Mouse (Mus musculus) layer of hippocampus, postnatal 36 days (tissue): Measurements from ENCODE around the gene Tfap2b. TPM values are rescaled to one million over a fixed set of nuclear protein-coding genes. Genes with fewer than 3 reads are reported as not detected.

Source experiments
- DNase-seq, 2 experiments: peaks; one replicate each; pipeline ENCODE4 v3.0.0; 2022
- total RNA-seq, 2 experiments: library from RNA; stranded (reverse); gene quantifications; 2 replicates each; pipeline ENCODE4 v1.2.3; 2021

Tfap2b gene
- total RNA-seq, 2 experiments from 2014 or later = 0.07 to 0.10 TPM

GRCm38 (mm10) chr1:19233857-19234256 is 25.1 kb downstream of the Tfap2b start:
- no peak for DNase-seq

DNA sequence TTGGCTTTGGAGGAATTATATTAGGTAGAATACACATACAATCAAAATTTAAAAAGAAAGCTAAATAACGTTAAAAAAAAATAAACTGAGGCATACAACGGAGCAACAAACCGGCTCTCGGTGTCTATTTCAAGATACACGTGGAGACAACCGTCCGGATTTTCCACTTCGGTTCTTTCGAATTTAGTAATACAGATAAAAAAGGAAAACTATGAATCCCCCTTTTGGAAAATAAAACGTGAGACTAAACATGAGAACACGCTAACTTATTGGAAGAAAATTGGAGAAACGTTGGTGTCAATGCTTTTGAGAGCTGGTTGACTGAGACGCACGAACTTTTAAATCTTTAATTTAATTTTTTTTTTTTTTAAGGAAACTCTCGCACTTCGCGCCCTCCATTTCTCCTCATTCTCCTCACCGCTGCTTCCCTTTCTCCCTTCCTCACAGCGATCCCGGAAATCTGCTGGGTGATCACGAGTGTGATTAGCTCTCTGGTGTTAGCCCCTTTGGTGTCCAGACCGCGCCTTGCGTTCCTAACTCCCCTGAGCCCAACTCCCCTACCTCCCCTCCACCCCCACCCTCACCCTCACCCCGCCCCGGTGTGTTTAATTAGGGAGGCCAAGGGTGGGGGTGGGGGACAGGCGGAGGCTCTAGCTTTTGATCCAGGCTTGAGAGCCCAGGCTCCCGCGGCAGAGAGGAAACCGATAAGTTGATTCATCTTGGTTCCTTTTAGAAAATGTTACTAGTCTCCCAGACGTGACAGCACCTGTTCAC is 25.9 kb downstream of the Tfap2b start:
- DNase-seq = no peak

DNA sequence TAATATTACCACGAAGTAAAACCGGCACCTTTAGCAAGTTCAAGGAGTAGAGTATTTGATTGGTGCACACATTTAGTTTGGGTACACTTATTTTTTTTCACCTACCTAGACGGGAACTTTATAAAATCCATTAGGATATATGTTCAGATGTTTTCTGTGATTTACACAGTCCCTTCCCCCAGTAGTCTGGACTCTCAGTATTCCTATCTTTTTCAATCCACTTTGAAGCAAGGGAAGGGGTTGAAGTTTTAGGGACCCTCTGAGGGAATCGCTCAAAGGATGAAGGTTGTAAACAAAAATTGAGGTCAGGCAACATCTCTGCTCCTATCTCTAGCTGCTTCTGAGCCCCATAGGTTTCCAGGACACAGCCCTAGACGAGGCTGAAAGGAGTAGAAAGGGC is 27.3 kb downstream of the Tfap2b start:
- no peak for DNase-seq

DNA sequence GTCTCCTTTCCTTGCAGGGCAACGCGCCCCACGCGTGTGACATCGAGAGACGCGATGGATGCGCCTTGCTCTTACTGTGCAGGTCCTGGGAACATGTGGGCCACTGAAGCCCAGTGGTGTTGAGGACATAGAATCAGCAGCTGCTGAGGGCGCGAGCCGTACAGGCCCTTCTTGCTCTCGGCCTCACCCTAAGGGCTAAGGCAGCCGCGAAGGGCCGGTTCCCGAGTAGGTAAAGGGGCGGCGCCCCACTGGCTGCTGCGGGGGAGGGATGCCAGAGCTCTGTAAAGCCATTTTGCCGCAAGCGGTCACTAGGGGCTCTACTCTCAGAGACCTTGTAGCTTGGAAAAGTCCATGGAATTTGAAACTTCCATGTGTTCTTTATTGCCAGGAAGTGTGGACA is 27.9 kb downstream of the Tfap2b start:
- DNase-seq = no peak

- DNase-seq = no peak
Observed at GRCm38 (mm10) chr1:19237061-19237460, 28.3 kb downstream of the Tfap2b start.

- DNase-seq = no peak
Observed at GRCm38 (mm10) chr1:19237721-19238410, 29.2 kb downstream of the Tfap2b start.

- DNase-seq = no peak
Observed at GRCm38 (mm10) chr1:19240054-19240453, 31.3 kb downstream of the Tfap2b start.

DNA sequence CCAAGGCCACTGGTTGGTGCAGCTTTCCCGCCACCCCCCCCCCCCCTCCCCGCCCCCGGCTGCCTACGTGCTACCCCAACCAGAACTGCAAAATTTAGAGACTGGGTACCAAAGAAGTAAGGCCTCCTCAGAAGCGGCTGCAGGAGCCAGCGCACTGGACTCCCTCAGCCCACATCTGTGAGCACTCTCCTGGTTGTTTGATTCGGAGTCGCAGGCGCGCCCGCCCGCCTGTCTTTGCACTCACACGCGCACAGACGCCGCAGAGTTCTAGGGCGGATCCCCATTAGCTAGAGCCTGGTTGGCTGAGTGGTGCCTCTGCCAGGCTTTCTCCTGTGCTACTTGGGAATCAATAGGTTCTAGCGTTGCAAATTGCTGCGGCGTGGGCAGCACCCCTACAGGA is 32.6 kb downstream of the Tfap2b start:
- DNase-seq = no peak

GRCm38 (mm10) chr1:19242021-19242420 is 33.3 kb downstream of the Tfap2b start:
- DNase-seq = no peak

DNA sequence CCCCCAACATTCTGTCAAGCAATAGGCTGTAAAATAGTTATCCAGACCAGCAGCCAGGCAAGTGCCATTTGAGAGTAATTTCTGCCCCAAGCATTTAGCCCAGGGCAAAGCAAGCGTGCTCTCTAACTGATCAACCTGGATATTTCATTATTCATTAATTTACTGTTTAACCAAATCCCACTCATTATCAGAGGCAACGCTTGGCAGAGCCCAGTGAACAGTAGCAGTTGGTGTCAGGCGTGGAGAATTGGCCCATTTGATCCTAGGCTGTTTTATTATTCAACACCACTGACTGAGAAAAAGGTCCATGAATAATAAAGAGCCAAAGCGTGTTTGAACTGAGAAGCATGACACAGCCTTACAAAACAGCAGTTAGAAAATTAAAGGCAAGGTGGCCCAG is 36.3 kb downstream of the Tfap2b start:
- DNase-seq = no peak

- DNase-seq = no peak
Observed at GRCm38 (mm10) chr1:19251286-19251685, 42.6 kb downstream of the Tfap2b start.

DNA sequence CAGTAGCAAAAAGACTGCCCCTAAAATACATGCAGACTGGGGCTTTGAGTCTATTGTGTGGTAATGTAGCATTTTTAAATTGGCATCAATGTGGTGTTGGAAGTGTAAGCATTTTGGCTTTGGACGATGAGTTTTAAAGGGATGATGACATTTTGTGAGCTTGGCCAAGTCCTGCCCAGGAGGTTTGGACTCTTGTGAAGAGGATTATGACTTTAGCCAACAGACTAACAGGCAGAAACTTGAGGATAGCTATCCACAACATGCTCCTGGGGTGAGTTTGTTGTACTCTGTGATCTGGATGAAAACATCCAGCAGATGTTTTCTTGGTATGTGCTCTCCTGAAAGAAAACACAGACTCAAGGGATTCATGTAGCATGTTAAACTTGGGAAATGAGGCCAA is 60.9 kb downstream of the Tfap2b start:
- no peak for DNase-seq

Other genes with a start within 250 kb of the Tfap2b start
- not detected for gene Tfap2d, start 105.9 kb upstream of the Tfap2b start, total RNA-seq